Mouse (Mus musculus): ENCODE measurements around the gene Lmf1. TPM values are rescaled to one million over a fixed set of nuclear protein-coding genes. Genes with fewer than 3 reads are reported as not detected.

Lmf1 gene
- polyA plus RNA-seq, 1 experiment: 22.5 TPM

- no peak overlapping the region for H3K4me3 ChIP-seq (ENCODE audit: insufficient read depth, low read length)
- TF ChIP-seq POLR2A (IDR thresholded peaks at IDR 0.05; ENCODE audit: borderline replicate concordance, low read depth, low read length): no peak
- no peak for TF ChIP-seq CTCF (IDR thresholded peaks at IDR 0.05; ENCODE audit: low read depth, low read length)
- no peak overlapping the region for H3K27ac ChIP-seq (ENCODE audit: insufficient read depth, low read depth, low read length)
- H3K4me1 ChIP-seq (ENCODE audit: control insufficient read depth, insufficient read depth, low read length): no peaks in the 10 kb centered on the region
These were observed 89.7 kb downstream of the Lmf1 start for GRCm38 (mm10) chr17:25668481-25669055.

GRCm38 (mm10) chr17:25672982-25673381 is 94.1 kb downstream of the Lmf1 start:
- 0 out of 2 replicates have a peak, but pooled peaks cover under 1% of the 10 kb centered on the region for H3K4me1 ChIP-seq (ENCODE audit: control insufficient read depth, insufficient read depth, low read length)
- no peak overlapping the region for H3K4me3 ChIP-seq (ENCODE audit: insufficient read depth, low read length)
- TF ChIP-seq POLR2A (IDR thresholded peaks at IDR 0.05; ENCODE audit: borderline replicate concordance, low read depth, low read length) (no peak), CTCF (IDR thresholded peaks at IDR 0.05; ENCODE audit: low read depth, low read length) (no peak)
- no peak overlapping the region for H3K27ac ChIP-seq (ENCODE audit: insufficient read depth, low read depth, low read length)

GRCm38 (mm10) chr17:25677969-25678368 is 99.1 kb downstream of the Lmf1 start:
- Histone ChIP-seq H3K4me1 (ENCODE audit: control insufficient read depth, insufficient read depth, low read length) (peaks cover 10% of the 10 kb centered on the region), H3K4me3 (ENCODE audit: insufficient read depth, low read length) (no peak overlapping the region), H3K27ac (ENCODE audit: insufficient read depth, low read depth, low read length) (no peak overlapping the region)
- TF ChIP-seq CTCF (IDR thresholded peaks at IDR 0.05; ENCODE audit: low read depth, low read length): no peak
- no peak for TF ChIP-seq POLR2A (IDR thresholded peaks at IDR 0.05; ENCODE audit: borderline replicate concordance, low read depth, low read length)

GRCm38 (mm10) chr17:25679818-25680217 is 100.9 kb downstream of the Lmf1 start:
- Histone ChIP-seq H3K4me1 (ENCODE audit: control insufficient read depth, insufficient read depth, low read length) (peaks cover 10% of the 10 kb centered on the region), H3K27ac (ENCODE audit: insufficient read depth, low read depth, low read length) (no peak overlapping the region), H3K4me3 (ENCODE audit: insufficient read depth, low read length) (no peak overlapping the region)
- no peak for TF ChIP-seq CTCF (IDR thresholded peaks at IDR 0.05; ENCODE audit: low read depth, low read length)
- no peak for TF ChIP-seq POLR2A (IDR thresholded peaks at IDR 0.05; ENCODE audit: borderline replicate concordance, low read depth, low read length)

- TF ChIP-seq CTCF (IDR thresholded peaks at IDR 0.05; ENCODE audit: low read depth, low read length) (no peak), POLR2A (IDR thresholded peaks at IDR 0.05; ENCODE audit: borderline replicate concordance, low read depth, low read length) (no peak)
- Histone ChIP-seq H3K27ac (ENCODE audit: insufficient read depth, low read depth, low read length) (no peak overlapping the region), H3K4me3 (ENCODE audit: insufficient read depth, low read length) (no peak overlapping the region), H3K4me1 (ENCODE audit: control insufficient read depth, insufficient read depth, low read length) (peaks cover 10% of the 10 kb centered on the region)
These were observed 102.8 kb downstream of the Lmf1 start for GRCm38 (mm10) chr17:25681636-25682035.

- H3K27ac ChIP-seq (ENCODE audit: insufficient read depth, low read depth, low read length): no peak overlapping the region
- H3K4me3 ChIP-seq (ENCODE audit: insufficient read depth, low read length): no peak overlapping the region
- no peak for TF ChIP-seq POLR2A (IDR thresholded peaks at IDR 0.05; ENCODE audit: borderline replicate concordance, low read depth, low read length)
- no peak for TF ChIP-seq CTCF (IDR thresholded peaks at IDR 0.05; ENCODE audit: low read depth, low read length)
- H3K4me1 ChIP-seq (ENCODE audit: control insufficient read depth, insufficient read depth, low read length): peaks cover 6% of the 10 kb centered on the region
These were observed 107.4 kb downstream of the Lmf1 start for GRCm38 (mm10) chr17:25686323-25686722.

GRCm38 (mm10) chr17:25688922-25689321 is 110.0 kb downstream of the Lmf1 start:
- Histone ChIP-seq H3K4me1 (ENCODE audit: control insufficient read depth, insufficient read depth, low read length) (no peaks in the 10 kb centered on the region), H3K27ac (ENCODE audit: insufficient read depth, low read depth, low read length) (no peak overlapping the region), H3K4me3 (ENCODE audit: insufficient read depth, low read length) (no peak overlapping the region)
- TF ChIP-seq POLR2A (IDR thresholded peaks at IDR 0.05; ENCODE audit: borderline replicate concordance, low read depth, low read length): no peak
- TF ChIP-seq CTCF (IDR thresholded peaks at IDR 0.05; ENCODE audit: low read depth, low read length): no peak

GRCm38 (mm10) chr17:25696263-25696662 is 117.4 kb downstream of the Lmf1 start:
- Histone ChIP-seq H3K4me3 (ENCODE audit: insufficient read depth, low read length) (no peak overlapping the region), H3K4me1 (ENCODE audit: control insufficient read depth, insufficient read depth, low read length) (no peaks in the 10 kb centered on the region), H3K27ac (ENCODE audit: insufficient read depth, low read depth, low read length) (no peak overlapping the region)
- TF ChIP-seq CTCF (IDR thresholded peaks at IDR 0.05; ENCODE audit: low read depth, low read length) (no peak), POLR2A (IDR thresholded peaks at IDR 0.05; ENCODE audit: borderline replicate concordance, low read depth, low read length) (no peak)

- no peak overlapping the region for H3K4me3 ChIP-seq (ENCODE audit: insufficient read depth, low read length)
- no peaks in the 10 kb centered on the region for H3K4me1 ChIP-seq (ENCODE audit: control insufficient read depth, insufficient read depth, low read length)
- H3K27ac ChIP-seq (ENCODE audit: insufficient read depth, low read depth, low read length): no peak overlapping the region
- TF ChIP-seq POLR2A (IDR thresholded peaks at IDR 0.05; ENCODE audit: borderline replicate concordance, low read depth, low read length): no peak
- peak; percentile 68 for TF ChIP-seq CTCF (IDR thresholded peaks at IDR 0.05; ENCODE audit: low read depth, low read length)
These were observed 119.6 kb downstream of the Lmf1 start for GRCm38 (mm10) chr17:25698446-25698845.

GRCm38 (mm10) chr17:25700863-25701496 is 122.1 kb downstream of the Lmf1 start:
- TF ChIP-seq CTCF (IDR thresholded peaks at IDR 0.05; ENCODE audit: low read depth, low read length) (peak; percentile 9; the same call in 1 of the 2 replicates), POLR2A (IDR thresholded peaks at IDR 0.05; ENCODE audit: borderline replicate concordance, low read depth, low read length) (no peak)
- no peak overlapping the region for H3K4me3 ChIP-seq (ENCODE audit: insufficient read depth, low read length)
- no peaks in the 10 kb centered on the region for H3K4me1 ChIP-seq (ENCODE audit: control insufficient read depth, insufficient read depth, low read length)
- H3K27ac ChIP-seq (ENCODE audit: insufficient read depth, low read depth, low read length): no peak overlapping the region
